Mouse (Mus musculus): ENCODE measurements around the gene Ovca2. TPM values are rescaled to one million over a fixed set of nuclear protein-coding genes. Genes with fewer than 3 reads are reported as not detected.
"Not testable (repeated sequence)": the region's sequence is repeated elsewhere in the genome, so short reads cannot be mapped to it uniquely, and the experiment has no call there.

The Ovca2 gene
- polyA plus RNA-seq, 1 experiment from 2014 or later, result 23.9 TPM

DNA sequence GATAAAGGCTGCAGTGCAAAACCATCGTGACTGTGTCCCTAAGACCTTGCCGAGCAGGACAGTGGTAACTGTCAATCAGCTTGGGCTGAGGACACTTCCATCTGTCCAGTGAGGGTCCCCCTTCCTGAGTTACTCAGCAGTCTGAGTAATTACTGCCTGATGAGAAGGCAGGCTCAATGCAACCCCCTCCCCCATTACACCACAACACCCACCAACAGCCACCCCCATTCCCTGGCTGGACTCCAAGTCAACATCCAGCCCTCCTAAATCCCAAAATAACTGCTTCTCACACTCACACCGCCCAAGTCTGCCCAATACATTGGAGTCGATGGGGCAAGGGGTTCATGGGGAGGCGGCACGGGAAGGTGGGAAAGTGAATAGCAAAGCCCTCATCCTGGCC, 13.2 kb upstream of the Ovca2 start:
- Histone ChIP-seq H3K27ac (ENCODE audit: low read length) (no peak overlapping the region), H3K9me3 (ENCODE audit: control insufficient read depth, low read length) (no peaks in the 10 kb centered on the region), H3K4me3 (ENCODE audit: low read length) (no peak overlapping the region), H3K4me1 (ENCODE audit: control insufficient read depth, insufficient read depth, low read length) (peaks cover 26% of the 10 kb centered on the region), H3K27me3 (replicated peaks; ENCODE audit: control insufficient read depth, insufficient read depth, low read length) (peaks cover 36% of the 10 kb centered on the region), H3K4me2 (ENCODE audit: low read depth, low read length) (no peak overlapping the region), H3K36me3 (ENCODE audit: control insufficient read depth, insufficient read depth, low read length) (no peaks in the 10 kb centered on the region), H3K9ac (ENCODE audit: low read depth, low read length) (no peak overlapping the region)
- no peak for ATAC-seq
- 73% methylated on average over 6 of the region's 6 CpGs for WGBS

DNA sequence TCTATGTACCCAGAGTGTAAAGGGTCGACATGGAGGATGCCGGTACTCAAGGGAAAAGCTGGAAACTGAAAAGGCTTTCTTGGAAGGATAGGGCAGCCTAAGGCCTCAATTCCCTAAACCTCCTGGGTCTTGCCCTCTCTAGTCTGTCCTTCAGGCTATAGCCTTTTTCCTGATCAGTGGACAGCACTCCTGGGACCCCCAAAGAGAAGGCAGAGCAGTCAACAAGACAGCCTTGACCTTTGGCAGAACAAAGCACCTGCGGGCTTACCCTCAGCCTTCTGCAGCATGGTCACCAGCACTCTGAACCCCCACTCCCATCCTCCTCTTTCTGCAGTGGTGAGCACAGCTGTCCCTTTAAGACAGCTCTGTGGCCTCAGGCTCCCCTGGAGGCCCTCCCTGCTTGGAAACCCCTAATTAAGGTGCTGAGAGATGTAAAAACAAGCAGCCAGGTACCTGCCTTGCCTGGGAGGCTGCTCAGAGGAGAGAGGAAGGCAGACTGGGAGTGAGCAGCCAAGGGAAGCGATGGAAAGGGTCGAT, 12.3 kb upstream of the Ovca2 start, which contains the start of gene Dph1:
TSS of gene Dph1 (minus strand) at position 337 of the 537 bp plus-strand sequence.
- H3K4me3 ChIP-seq (ENCODE audit: low read length), result peak within 1 kb of the TSS; percentile 75

DNA sequence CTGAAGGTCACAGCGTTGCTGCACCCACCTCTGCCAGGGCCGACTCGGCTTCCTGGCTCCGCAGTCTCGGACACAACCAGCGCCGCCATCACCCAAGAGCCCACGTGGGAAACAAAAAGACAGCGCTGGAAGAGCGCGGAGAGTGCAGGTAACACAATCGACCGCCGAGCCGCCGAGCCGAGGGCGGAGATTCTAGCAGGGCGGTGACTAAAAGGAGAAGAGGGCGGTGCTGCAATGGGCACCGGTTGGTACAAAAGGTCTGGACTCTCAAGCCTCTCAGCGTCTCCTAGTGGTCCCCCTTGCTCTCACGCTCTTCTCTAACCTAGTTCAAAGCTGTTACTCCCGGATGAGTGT, 11.7 kb upstream of the Ovca2 start:
- Histone ChIP-seq H3K4me2 (ENCODE audit: low read depth, low read length) (peak overlapping the region; percentile 70), H3K4me1 (ENCODE audit: control insufficient read depth, insufficient read depth, low read length) (peaks cover 26% of the 10 kb centered on the region), H3K27me3 (replicated peaks; ENCODE audit: control insufficient read depth, insufficient read depth, low read length) (peaks cover 25% of the 10 kb centered on the region), H3K36me3 (ENCODE audit: control insufficient read depth, insufficient read depth, low read length) (no peaks in the 10 kb centered on the region), H3K27ac (ENCODE audit: low read length) (peak overlapping the region; percentile 35), H3K9me3 (ENCODE audit: control insufficient read depth, low read length) (no peaks in the 10 kb centered on the region), H3K4me3 (ENCODE audit: low read length) (peak overlapping the region; percentile 75), H3K9ac (ENCODE audit: low read depth, low read length) (peak overlapping the region; percentile 73)
- ATAC-seq, result peak; percentile 80
- WGBS, result under 1% methylated on average over 24 of the region's 24 CpGs

More for the DNA sequence above, 12.3 kb upstream of the Ovca2 start, which contains the start of gene Dph1:
- no peaks in the 10 kb centered on the region for H3K36me3 ChIP-seq (ENCODE audit: control insufficient read depth, insufficient read depth, low read length)
- H3K4me2 ChIP-seq (ENCODE audit: low read depth, low read length), result peak within 1 kb of the TSS; percentile 70
- H3K9me3 ChIP-seq (ENCODE audit: control insufficient read depth, low read length), result no peaks in the 10 kb centered on the region
- no peak for ATAC-seq
- 62% methylated on average over 5 of the region's 5 CpGs for WGBS
- peaks cover 26% of the 10 kb centered on the region for H3K4me1 ChIP-seq (ENCODE audit: control insufficient read depth, insufficient read depth, low read length)
- H3K27ac ChIP-seq (ENCODE audit: low read length), result peak within 1 kb of the TSS; percentile 35
- H3K9ac ChIP-seq (ENCODE audit: low read depth, low read length), result peak within 1 kb of the TSS; percentile 73
- H3K27me3 ChIP-seq (replicated peaks; ENCODE audit: control insufficient read depth, insufficient read depth, low read length), result peaks cover 31% of the 10 kb centered on the region

DNA sequence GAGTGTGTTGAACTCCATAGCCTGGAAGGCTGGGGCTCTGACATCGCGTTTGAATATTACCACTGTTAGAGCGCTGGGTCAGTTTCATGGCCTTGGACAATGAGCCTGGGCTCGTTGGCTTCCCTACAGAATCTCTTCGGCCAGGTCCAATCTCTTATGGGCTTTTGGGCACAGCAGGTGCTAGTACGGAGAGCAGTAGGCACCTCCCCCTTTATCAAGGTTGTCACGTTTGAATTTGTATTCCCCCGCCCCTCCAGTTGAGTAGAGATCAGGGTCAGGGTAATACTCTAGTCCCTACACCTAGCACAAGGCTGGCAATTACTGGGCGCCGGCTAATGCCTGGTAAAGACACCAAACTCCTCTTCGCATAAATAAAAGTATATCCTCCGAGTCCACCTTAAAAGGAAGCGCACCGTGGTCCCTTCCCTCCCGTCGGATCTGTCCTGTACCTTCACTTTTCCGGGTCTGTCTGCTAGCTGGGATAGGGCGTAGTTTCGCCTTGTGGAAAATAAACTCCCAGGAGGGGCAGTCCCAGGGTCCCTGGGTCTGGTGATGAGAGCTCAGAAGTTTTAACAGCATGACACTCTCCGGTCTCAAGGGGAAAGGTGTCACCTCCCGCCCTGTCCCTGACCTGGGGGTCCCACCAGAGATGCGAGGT, 11.2 kb upstream of the Ovca2 start:
- WGBS, result under 1% methylated on average over 22 of the region's 22 CpGs
- H3K27ac ChIP-seq (ENCODE audit: low read length), result peak overlapping the region; percentile 35
- peak overlapping the region; percentile 75 for H3K4me3 ChIP-seq (ENCODE audit: low read length)
- no peaks in the 10 kb centered on the region for H3K9me3 ChIP-seq (ENCODE audit: control insufficient read depth, low read length)
- H3K27me3 ChIP-seq (replicated peaks; ENCODE audit: control insufficient read depth, insufficient read depth, low read length), result peaks cover 20% of the 10 kb centered on the region
- peaks cover 21% of the 10 kb centered on the region for H3K4me1 ChIP-seq (ENCODE audit: control insufficient read depth, insufficient read depth, low read length)
- peak overlapping the region; percentile 70 for H3K4me2 ChIP-seq (ENCODE audit: low read depth, low read length)
- peak overlapping the region; percentile 73 for H3K9ac ChIP-seq (ENCODE audit: low read depth, low read length)
- no peaks in the 10 kb centered on the region for H3K36me3 ChIP-seq (ENCODE audit: control insufficient read depth, insufficient read depth, low read length)
- peak; percentile 64 for ATAC-seq

DNA sequence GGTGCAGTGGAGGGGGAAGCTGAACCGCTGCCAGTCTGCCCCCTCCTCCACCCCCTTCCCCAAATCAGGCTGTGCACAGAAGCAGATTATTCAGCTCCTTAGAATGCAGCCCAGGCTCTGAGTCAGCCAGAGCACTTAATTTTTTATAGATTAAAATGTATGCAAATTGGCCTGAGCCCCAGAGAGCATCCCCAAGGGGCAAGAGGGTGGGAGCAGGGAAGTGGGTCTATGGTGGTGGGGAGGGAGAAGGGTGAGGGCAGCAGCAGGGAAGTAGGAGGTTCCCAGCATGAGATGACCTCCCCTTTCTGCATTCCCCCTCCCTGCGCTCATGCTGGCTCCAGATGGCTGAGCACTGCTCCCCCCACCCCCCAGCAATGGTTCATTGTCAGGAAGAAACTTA, 6.4 kb upstream of the Ovca2 start:
- no peak overlapping the region for H3K9ac ChIP-seq (ENCODE audit: low read depth, low read length)
- H3K27me3 ChIP-seq (replicated peaks; ENCODE audit: control insufficient read depth, insufficient read depth, low read length), result no peaks in the 10 kb centered on the region
- H3K4me2 ChIP-seq (ENCODE audit: low read depth, low read length), result no peak overlapping the region
- WGBS, result 87% methylated on average over 2 of the region's 2 CpGs
- H3K4me1 ChIP-seq (ENCODE audit: control insufficient read depth, insufficient read depth, low read length), result peaks cover 6% of the 10 kb centered on the region
- ATAC-seq, result no peak
- peaks cover 12% of the 10 kb centered on the region for H3K36me3 ChIP-seq (ENCODE audit: control insufficient read depth, insufficient read depth, low read length)
- H3K27ac ChIP-seq (ENCODE audit: low read length), result no peak overlapping the region
- H3K9me3 ChIP-seq (ENCODE audit: control insufficient read depth, low read length), result no peaks in the 10 kb centered on the region
- H3K4me3 ChIP-seq (ENCODE audit: low read length), result no peak overlapping the region

DNA sequence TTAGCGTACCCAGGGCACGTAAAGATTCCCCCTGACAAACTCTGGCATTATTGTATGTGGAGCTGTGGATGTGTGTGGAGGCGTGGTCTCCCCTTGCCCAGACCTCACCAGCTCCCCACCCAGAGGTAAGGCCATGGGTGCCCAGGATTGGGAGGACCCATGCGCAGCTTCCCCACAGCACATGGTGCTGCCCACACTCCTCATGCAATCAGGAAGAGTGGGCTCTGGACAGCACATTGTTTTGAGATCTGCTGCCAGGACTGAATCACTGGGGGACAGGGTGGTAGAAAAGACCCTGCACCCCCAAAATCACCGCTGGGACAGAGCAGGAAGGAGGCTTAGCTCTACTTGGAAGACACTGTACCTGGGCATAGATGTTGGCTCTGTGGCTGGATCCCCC, 5.9 kb upstream of the Ovca2 start:
- H3K4me3 ChIP-seq (ENCODE audit: low read length), result no peak overlapping the region
- H3K9me3 ChIP-seq (ENCODE audit: control insufficient read depth, low read length), result no peaks in the 10 kb centered on the region
- no peak overlapping the region for H3K27ac ChIP-seq (ENCODE audit: low read length)
- no peak overlapping the region for H3K9ac ChIP-seq (ENCODE audit: low read depth, low read length)
- peaks cover 12% of the 10 kb centered on the region for H3K36me3 ChIP-seq (ENCODE audit: control insufficient read depth, insufficient read depth, low read length)
- H3K4me1 ChIP-seq (ENCODE audit: control insufficient read depth, insufficient read depth, low read length), result peaks cover 7% of the 10 kb centered on the region
- no peak overlapping the region for H3K4me2 ChIP-seq (ENCODE audit: low read depth, low read length)
- ATAC-seq, result no peak
- WGBS, result 92% methylated on average over 5 of the region's 5 CpGs
- H3K27me3 ChIP-seq (replicated peaks; ENCODE audit: control insufficient read depth, insufficient read depth, low read length), result no peaks in the 10 kb centered on the region

DNA sequence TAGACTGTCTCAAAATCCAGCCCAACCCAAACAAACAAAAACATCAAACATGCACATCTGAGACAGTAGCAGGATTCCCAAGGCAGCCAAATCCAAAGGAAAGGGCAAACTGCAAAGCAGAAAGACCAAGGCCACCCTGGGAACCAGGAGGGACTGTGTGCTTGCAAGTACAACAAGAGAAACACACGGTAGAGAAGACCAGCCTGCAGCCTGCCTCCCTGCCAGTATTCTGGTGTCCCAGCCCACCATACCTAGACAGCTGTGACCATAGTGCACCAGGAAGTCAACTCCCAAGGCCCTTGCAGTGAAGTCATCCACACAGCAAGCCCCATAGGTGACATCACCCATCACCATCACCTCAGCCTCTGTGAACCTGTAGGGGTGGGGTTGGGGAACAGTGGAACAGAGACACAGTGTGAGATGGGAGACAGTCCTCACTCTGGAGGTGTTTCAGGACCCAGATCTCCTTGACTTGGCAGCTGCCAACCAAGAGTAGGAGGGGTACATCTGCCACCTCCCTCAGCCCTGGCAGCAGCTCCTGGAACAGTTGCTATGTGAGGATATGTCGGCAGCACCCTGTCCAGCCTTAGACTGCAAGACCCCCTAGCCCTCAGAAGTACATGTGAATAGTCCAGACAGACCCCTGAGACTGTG, 5.4 kb upstream of the Ovca2 start:
- no peak overlapping the region for H3K4me3 ChIP-seq (ENCODE audit: low read length)
- no peaks in the 10 kb centered on the region for H3K9me3 ChIP-seq (ENCODE audit: control insufficient read depth, low read length)
- WGBS, result 89% methylated on average over 2 of the region's 2 CpGs
- peaks cover 5% of the 10 kb centered on the region for H3K4me1 ChIP-seq (ENCODE audit: control insufficient read depth, insufficient read depth, low read length)
- H3K27me3 ChIP-seq (replicated peaks; ENCODE audit: control insufficient read depth, insufficient read depth, low read length), result no peaks in the 10 kb centered on the region
- no peak overlapping the region for H3K4me2 ChIP-seq (ENCODE audit: low read depth, low read length)
- no peak overlapping the region for H3K27ac ChIP-seq (ENCODE audit: low read length)
- peaks cover 12% of the 10 kb centered on the region for H3K36me3 ChIP-seq (ENCODE audit: control insufficient read depth, insufficient read depth, low read length)
- no peak overlapping the region; the same call in 1 of the 2 replicates for H3K9ac ChIP-seq (ENCODE audit: low read depth, low read length)
- ATAC-seq, result no peak

DNA sequence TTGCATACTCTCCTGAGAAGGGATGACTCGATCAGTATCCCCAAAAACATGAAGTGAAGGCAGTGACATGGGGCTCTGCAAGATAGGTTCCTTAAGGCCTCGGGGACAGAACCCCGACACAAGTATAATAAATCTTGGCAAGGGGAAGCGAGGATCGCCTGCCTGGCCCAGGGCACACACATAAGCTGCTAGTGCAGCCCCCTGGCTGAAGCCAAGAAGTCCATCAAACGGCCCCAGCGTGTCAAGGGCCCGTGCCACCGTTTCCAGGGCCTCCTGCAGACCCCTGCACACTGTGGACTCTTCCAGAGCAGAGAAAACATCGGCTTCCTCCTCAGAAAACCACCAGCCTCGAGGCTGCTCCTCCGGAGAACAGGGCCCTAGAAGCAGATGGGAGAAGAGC, 624 bp downstream of the Ovca2 start:
- 40% methylated on average over 12 of the region's 12 CpGs for WGBS
- no peak for ATAC-seq
- Histone ChIP-seq H3K9me3 (ENCODE audit: control insufficient read depth, low read length) (no peaks in the 10 kb centered on the region), H3K4me3 (ENCODE audit: low read length) (peak overlapping the region; percentile 82), H3K27me3 (replicated peaks; ENCODE audit: control insufficient read depth, insufficient read depth, low read length) (peaks cover 3% of the 10 kb centered on the region), H3K9ac (ENCODE audit: low read depth, low read length) (peak overlapping the region; percentile 88), H3K27ac (ENCODE audit: low read length) (peak overlapping the region; percentile 71; the same call in 1 of the 2 replicates), H3K4me1 (ENCODE audit: control insufficient read depth, insufficient read depth, low read length) (peaks cover 20% of the 10 kb centered on the region), H3K4me2 (ENCODE audit: low read depth, low read length) (peak overlapping the region; percentile 87), H3K36me3 (ENCODE audit: control insufficient read depth, insufficient read depth, low read length) (peaks cover 3% of the 10 kb centered on the region)

DNA sequence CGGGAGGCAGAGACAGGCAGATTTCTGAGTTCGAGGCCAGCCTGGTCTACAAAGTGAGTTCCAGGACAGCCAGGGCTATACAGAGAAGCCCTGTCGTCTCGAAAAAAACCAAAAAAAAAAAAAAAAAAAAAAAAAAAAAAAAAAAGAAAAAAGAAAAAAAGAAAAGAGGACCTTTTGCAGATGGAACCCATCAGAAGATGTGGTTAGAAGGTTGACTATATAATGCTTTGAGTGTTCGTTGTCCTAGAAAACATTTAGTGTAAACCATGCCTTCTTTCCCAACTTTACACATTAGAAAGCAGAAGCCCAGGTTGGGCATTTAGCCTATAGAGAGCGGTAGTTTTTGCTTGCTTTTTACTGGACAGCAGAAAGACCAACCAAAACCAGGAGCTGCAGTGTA, 4.1 kb downstream of the Ovca2 start:
- 72% methylated on average over 6 of the region's 6 CpGs for WGBS
- peaks cover 29% of the 10 kb centered on the region for H3K27me3 ChIP-seq (replicated peaks; ENCODE audit: control insufficient read depth, insufficient read depth, low read length)
- ATAC-seq; H3K4me2 ChIP-seq (ENCODE audit: low read depth, low read length); H3K36me3 ChIP-seq (ENCODE audit: control insufficient read depth, insufficient read depth, low read length); H3K9me3 ChIP-seq (ENCODE audit: control insufficient read depth, low read length); H3K9ac ChIP-seq (ENCODE audit: low read depth, low read length); H3K27ac ChIP-seq (ENCODE audit: low read length); H3K4me3 ChIP-seq (ENCODE audit: low read length): not testable (repeated sequence)
- H3K4me1 ChIP-seq (ENCODE audit: control insufficient read depth, insufficient read depth, low read length), result peaks cover 44% of the 10 kb centered on the region
